Mouse (Mus musculus) heart, adult 9 months (tissue): ENCODE data around the gene Selenbp2.
A peak's percentile ranks its signal among the peaks of the same experiment; 100 is the strongest.
"Not testable (repeated sequence)": the region's sequence is repeated elsewhere in the genome, so short reads cannot be mapped to it uniquely, and the experiment has no call there.

ENCODE experiments used
- DNase-seq, 2 experiments: peaks; one replicate each; pipeline ENCODE4 v3.0.0; 2022; ENCODE audit warnings: low spot score in 2 of 2

Gene Selenbp2

GRCm38 (mm10) chr3:94693329-94693825 lies at the start of gene Selenbp2:
Selenbp2 (plus strand) TSS chr3:94693556.
- no peak for DNase-seq

GRCm38 (mm10) chr3:94648755-94649590 lies 44.4 kb upstream of the Selenbp2 start:
- no peak for DNase-seq

GRCm38 (mm10) chr3:94650409-94650808 lies 42.9 kb upstream of the Selenbp2 start:
- no peak for DNase-seq

- not testable (repeated sequence) for DNase-seq
Observed at GRCm38 (mm10) chr3:94653967-94654366, 39.4 kb upstream of the Selenbp2 start.

- not testable (repeated sequence) for DNase-seq
Observed at GRCm38 (mm10) chr3:94657852-94658739, 35.3 kb upstream of the Selenbp2 start.

GRCm38 (mm10) chr3:94658740-94659095 lies 34.6 kb upstream of the Selenbp2 start, which contains the start of gene Tuft1:
Tuft1 (minus strand) TSS chr3:94658872.
- peak; percentile 57 to 73 for DNase-seq

GRCm38 (mm10) chr3:94659142-94659748 lies 34.1 kb upstream of the Selenbp2 start:
- peak in 1 of 2 experiments; percentile 12 for DNase-seq

- DNase-seq, result not testable (repeated sequence)
Observed at GRCm38 (mm10) chr3:94660841-94661240, 32.5 kb upstream of the Selenbp2 start.

- DNase-seq, result not testable (repeated sequence)
Observed at GRCm38 (mm10) chr3:94665060-94665802, 28.1 kb upstream of the Selenbp2 start.

GRCm38 (mm10) chr3:94665896-94666295 lies 27.5 kb upstream of the Selenbp2 start:
- not testable (repeated sequence) for DNase-seq

GRCm38 (mm10) chr3:94675101-94675500 lies 18.3 kb upstream of the Selenbp2 start:
- not testable (repeated sequence) for DNase-seq

GRCm38 (mm10) chr3:94679351-94679841 lies 14.0 kb upstream of the Selenbp2 start:
- DNase-seq, result no peak

GRCm38 (mm10) chr3:94680032-94680431 lies 13.3 kb upstream of the Selenbp2 start:
- not testable (repeated sequence) for DNase-seq

- peak; percentile 28 to 47 for DNase-seq
Observed at GRCm38 (mm10) chr3:94680783-94681182, 12.6 kb upstream of the Selenbp2 start.

GRCm38 (mm10) chr3:94683646-94684045 lies 9.7 kb upstream of the Selenbp2 start:
- no peak for DNase-seq

GRCm38 (mm10) chr3:94685989-94686772 lies 7.2 kb upstream of the Selenbp2 start:
- DNase-seq, result not testable (repeated sequence)

- DNase-seq, result not testable (repeated sequence)
Observed at GRCm38 (mm10) chr3:94688698-94689097, 4.7 kb upstream of the Selenbp2 start.

GRCm38 (mm10) chr3:94689195-94689594 lies 4.2 kb upstream of the Selenbp2 start:
- DNase-seq, result not testable (repeated sequence)

GRCm38 (mm10) chr3:94690162-94690561 lies 3.2 kb upstream of the Selenbp2 start:
- DNase-seq, result not testable (repeated sequence)
